Mouse (Mus musculus) bone marrow macrophage, adult 2 months (primary cell): ENCODE results near the gene Slc1a1.

ENCODE experiments used
- CTCF ChIP-seq: IDR thresholded peaks from 2 replicates; pipeline ENCODE4 v1.5.1; 2012; ENCODE audit warnings: low read depth, mild to moderate bottlenecking, low read length, moderate library complexity
- POLR2A ChIP-seq: IDR thresholded peaks from 2 replicates; pipeline ENCODE4 v1.6.1; 2012; ENCODE audit warnings: mild to moderate bottlenecking, low read depth, low read length, borderline replicate concordance

GRCm38 (mm10) chr19:28836116-28836515 lies 1.3 kb downstream of the Slc1a1 start:
- TF ChIP-seq CTCF: no peak
- no peak for TF ChIP-seq POLR2A
